Mouse (Mus musculus): ENCODE measurements at regions not wholly inside any gene's neighbourhood (a gene's known extent, or its start where the extent isn't known, plus 50 kb on each side); places are given as distances from the start of the nearest gene placed in this dataset.

DNA sequence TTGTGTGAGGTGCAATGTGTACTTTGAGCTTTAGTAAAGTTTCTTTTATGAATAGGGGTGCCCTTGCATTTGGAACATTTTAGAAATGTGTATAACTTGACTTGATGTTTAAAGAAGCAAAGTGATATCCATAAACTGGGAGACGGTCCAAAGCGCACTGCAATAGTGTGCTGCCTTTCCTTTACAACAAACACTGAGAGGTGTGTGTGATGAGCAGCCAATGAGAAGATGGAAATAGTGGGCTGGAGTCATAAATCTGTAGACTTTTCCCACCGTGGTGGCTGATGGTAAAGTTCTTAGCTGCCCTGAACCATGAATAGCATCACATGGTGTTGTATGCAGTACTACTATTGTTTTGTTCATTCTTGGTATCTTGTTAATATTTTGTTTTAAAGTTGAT lies 1151.4 kb downstream of the Tecrl start:
- H3K9me3 ChIP-seq (replicated peaks; ENCODE audit: insufficient read depth, low read length) = no peaks in the 10 kb centered on the region
- no peak for TF ChIP-seq RCOR1 (IDR thresholded peaks at IDR 0.05; ENCODE audit: low read depth, low read length)
- no peak for TF ChIP-seq ETS1 (IDR thresholded peaks at IDR 0.05; ENCODE audit: low read depth, low read length)
- TF ChIP-seq SIN3A (IDR thresholded peaks at IDR 0.05; ENCODE audit: low read length) = no peak
- H3K27ac ChIP-seq (ENCODE audit: control insufficient read depth, low read depth, low read length) = no peak overlapping the region
- H3K27me3 ChIP-seq (ENCODE audit: control insufficient read depth in 1 of 2, insufficient read depth in 2 of 2, low read length in 2 of 2) = no peaks in the 10 kb centered on the region
- H3K4me1 ChIP-seq (ENCODE audit: control insufficient read depth in 1 of 2, insufficient read depth in 2 of 2, low read length in 2 of 2) = no peaks in the 10 kb centered on the region
- H3K9ac ChIP-seq (ENCODE audit: control insufficient read depth, low read depth, low read length, poor library complexity, severe bottlenecking) = no peak overlapping the region
- no peak for DNase-seq (ENCODE audit: low read depth, low spot score)
- no peak overlapping the region for H3K4me3 ChIP-seq (ENCODE audit: control insufficient read depth in 1 of 2, insufficient read depth in 1 of 2, low read depth in 2 of 2, low read length in 2 of 2)
- no peaks in the 10 kb centered on the region for H3K36me3 ChIP-seq (ENCODE audit: control insufficient read depth in 1 of 2, insufficient read depth in 2 of 2, low read length in 2 of 2)
- no peaks in the 10 kb centered on the region for H3K79me2 ChIP-seq (ENCODE audit: control insufficient read depth, insufficient read depth, low read length, poor library complexity)
